Mouse (Mus musculus): ENCODE measurements around the gene Tlcd1. TPM values are rescaled to one million over a fixed set of nuclear protein-coding genes. Genes with fewer than 3 reads are reported as not detected.
"Not testable (repeated sequence)": the region's sequence is repeated elsewhere in the genome, so short reads cannot be mapped to it uniquely, and the experiment has no call there.

The Tlcd1 gene
- polyA plus RNA-seq, 1 experiment from 2014 or later = 52.5 TPM

GRCm38 (mm10) chr11:78182961-78183844, 6.7 kb downstream of the Tlcd1 start, which contains the start of gene Rpl23a:
TSS of gene Rpl23a (minus strand) at chr11:78183584.
- Histone ChIP-seq H3K27ac (ENCODE audit: low read depth, low read length) (peak within 1 kb of the TSS; percentile 95), H3K36me3 (ENCODE audit: control insufficient read depth, insufficient read depth, low read length) (peaks cover 26% of the 10 kb centered on the region), H3K9ac (ENCODE audit: low read depth, low read length) (peak within 1 kb of the TSS; percentile 93), H3K4me1 (replicated peaks; ENCODE audit: control insufficient read depth, insufficient read depth, low read length) (peaks cover 15% of the 10 kb centered on the region), H3K27me3 (replicated peaks; ENCODE audit: control insufficient read depth, insufficient read depth, low read length) (peaks cover 15% of the 10 kb centered on the region), H3K4me2 (peak within 1 kb of the TSS; percentile 92), H3K4me3 (ENCODE audit: low read depth, low read length) (peak within 1 kb of the TSS; percentile 98), H3K9me3 (ENCODE audit: control insufficient read depth, low read length) (no peaks in the 10 kb centered on the region)
- peak; percentile 82 for ATAC-seq (replicated peaks; ENCODE audit: low FRiP score)
- WGBS = under 1% methylated on average over 38 of the region's 38 CpGs
- peak; percentile 80 for DNase-seq (ENCODE audit: low spot score)

DNA sequence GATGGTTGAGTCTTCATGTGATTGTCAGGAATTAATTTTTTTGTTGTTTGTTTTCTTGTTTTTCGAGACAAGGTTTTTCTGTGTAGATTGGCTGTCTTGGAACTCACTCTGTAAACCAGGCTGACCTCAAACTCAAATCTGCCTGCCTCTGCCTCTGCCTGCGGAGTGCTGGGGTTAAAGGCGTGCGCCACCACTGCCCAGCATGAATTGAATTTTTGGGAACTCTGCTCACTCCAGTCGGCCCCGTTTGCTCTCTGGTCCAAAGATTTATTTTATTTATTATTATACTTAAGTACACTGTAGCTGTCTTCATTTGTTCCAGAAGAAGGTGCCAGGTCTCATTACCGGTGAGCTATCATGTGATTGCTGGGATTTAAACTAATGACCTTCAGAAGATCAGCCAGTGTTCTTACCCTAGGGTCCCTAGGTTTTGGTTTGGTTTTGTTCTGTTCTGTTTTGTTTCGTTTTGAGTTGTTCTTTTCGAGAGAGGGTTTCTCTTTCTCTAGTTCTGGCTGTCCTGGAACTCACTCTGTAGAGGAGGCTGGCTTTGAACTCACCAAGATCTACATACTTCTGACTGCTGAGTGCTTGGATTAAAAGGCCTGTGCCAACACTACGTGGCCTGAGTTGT, 7.5 kb downstream of the Tlcd1 start:
- no peaks in the 10 kb centered on the region for H3K9me3 ChIP-seq (ENCODE audit: control insufficient read depth, low read length)
- no peak for ATAC-seq (replicated peaks; ENCODE audit: low FRiP score)
- 39% methylated on average over 10 of the region's 10 CpGs for WGBS
- DNase-seq (ENCODE audit: low spot score) = no peak
- H3K27me3 ChIP-seq (replicated peaks; ENCODE audit: control insufficient read depth, insufficient read depth, low read length) = peaks cover 23% of the 10 kb centered on the region
- H3K27ac ChIP-seq (ENCODE audit: low read depth, low read length) = peak overlapping the region; percentile 32; the same call in 1 of the 2 replicates
- peaks cover 18% of the 10 kb centered on the region for H3K4me1 ChIP-seq (replicated peaks; ENCODE audit: control insufficient read depth, insufficient read depth, low read length)
- peak overlapping the region; percentile 73 for H3K4me2 ChIP-seq
- H3K4me3 ChIP-seq (ENCODE audit: low read depth, low read length) = peak overlapping the region; percentile 98
- H3K36me3 ChIP-seq (ENCODE audit: control insufficient read depth, insufficient read depth, low read length) = peaks cover 26% of the 10 kb centered on the region
- H3K9ac ChIP-seq (ENCODE audit: low read depth, low read length) = peak overlapping the region; percentile 59

DNA sequence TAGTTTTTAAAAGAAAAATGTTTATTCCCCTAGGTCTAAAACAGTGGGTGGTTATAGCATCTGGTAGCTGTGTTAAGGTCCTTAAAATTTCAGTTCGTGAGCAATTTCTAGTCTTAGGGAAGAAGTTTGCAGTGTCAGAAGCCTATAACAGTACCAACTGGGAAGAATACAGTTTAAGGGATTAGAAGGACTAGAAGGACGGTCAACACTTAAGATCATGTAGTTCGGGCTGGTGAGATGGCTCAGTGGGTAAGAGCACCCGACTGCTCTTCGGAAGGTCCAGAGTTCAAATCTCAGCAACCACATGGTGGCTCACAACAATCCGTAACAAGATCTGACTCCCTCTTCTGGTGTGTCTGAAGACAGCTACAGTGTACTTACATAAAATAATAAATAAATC, 8.2 kb downstream of the Tlcd1 start:
- H3K27ac ChIP-seq (ENCODE audit: low read depth, low read length); H3K4me2 ChIP-seq; H3K9ac ChIP-seq (ENCODE audit: low read depth, low read length); ATAC-seq (replicated peaks; ENCODE audit: low FRiP score); DNase-seq (ENCODE audit: low spot score); H3K9me3 ChIP-seq (ENCODE audit: control insufficient read depth, low read length): not testable (repeated sequence)
- Histone ChIP-seq H3K4me1 (replicated peaks; ENCODE audit: control insufficient read depth, insufficient read depth, low read length) (peaks cover 24% of the 10 kb centered on the region), H3K4me3 (ENCODE audit: low read depth, low read length) (0 out of 2 replicates have a peak overlapping the region, but pooled peaks have one; percentile 15), H3K36me3 (ENCODE audit: control insufficient read depth, insufficient read depth, low read length) (peaks cover 25% of the 10 kb centered on the region), H3K27me3 (replicated peaks; ENCODE audit: control insufficient read depth, insufficient read depth, low read length) (peaks cover 30% of the 10 kb centered on the region)
- WGBS = 92% methylated on average over 6 of the region's 6 CpGs

- H3K4me1 ChIP-seq (replicated peaks; ENCODE audit: control insufficient read depth, insufficient read depth, low read length) = peaks cover 13% of the 10 kb centered on the region
- peaks cover 46% of the 10 kb centered on the region for H3K27me3 ChIP-seq (replicated peaks; ENCODE audit: control insufficient read depth, insufficient read depth, low read length)
- peak within 1 kb of the TSS; percentile 70 for H3K4me2 ChIP-seq
- H3K27ac ChIP-seq (ENCODE audit: low read depth, low read length) = peak within 1 kb of the TSS; percentile 73
- H3K9me3 ChIP-seq (ENCODE audit: control insufficient read depth, low read length) = no peaks in the 10 kb centered on the region
- H3K4me3 ChIP-seq (ENCODE audit: low read depth, low read length) = peak within 1 kb of the TSS; percentile 62
- ATAC-seq (replicated peaks; ENCODE audit: low FRiP score) = peak; percentile 46
- DNase-seq (ENCODE audit: low spot score) = peak; percentile 79
- H3K9ac ChIP-seq (ENCODE audit: low read depth, low read length) = peak within 1 kb of the TSS; percentile 72
- peaks cover 4% of the 10 kb centered on the region; the same call in 1 of the 2 replicates for H3K36me3 ChIP-seq (ENCODE audit: control insufficient read depth, insufficient read depth, low read length)
- 2% methylated on average over 80 of the region's 80 CpGs for WGBS
These were observed 12.1 kb downstream of the Tlcd1 start, which contains the start of gene Rab34 for GRCm38 (mm10) chr11:78188331-78189233. TSS of gene Rab34 (plus strand) at chr11:78188430.

- Histone ChIP-seq H3K4me1 (replicated peaks; ENCODE audit: control insufficient read depth, insufficient read depth, low read length) (peaks cover 16% of the 10 kb centered on the region), H3K27me3 (replicated peaks; ENCODE audit: control insufficient read depth, insufficient read depth, low read length) (peaks cover 46% of the 10 kb centered on the region), H3K36me3 (ENCODE audit: control insufficient read depth, insufficient read depth, low read length) (peaks cover 4% of the 10 kb centered on the region; the same call in 1 of the 2 replicates), H3K9me3 (ENCODE audit: control insufficient read depth, low read length) (no peaks in the 10 kb centered on the region), H3K27ac (ENCODE audit: low read depth, low read length) (peak overlapping the region; percentile 73), H3K9ac (ENCODE audit: low read depth, low read length) (peak overlapping the region; percentile 72), H3K4me3 (ENCODE audit: low read depth, low read length) (peak overlapping the region; percentile 62), H3K4me2 (peak overlapping the region; percentile 70)
- DNase-seq (ENCODE audit: low spot score) (peak; percentile 78), ATAC-seq (replicated peaks; ENCODE audit: low FRiP score) (peak; percentile 66)
- WGBS = under 1% methylated on average over 42 of the region's 42 CpGs
These were observed 12.9 kb downstream of the Tlcd1 start for GRCm38 (mm10) chr11:78189234-78190040.

- ATAC-seq (replicated peaks; ENCODE audit: low FRiP score) (no peak), DNase-seq (ENCODE audit: low spot score) (no peak)
- WGBS = 67% methylated on average over 6 of the region's 6 CpGs
- Histone ChIP-seq H3K27me3 (replicated peaks; ENCODE audit: control insufficient read depth, insufficient read depth, low read length) (peaks cover 46% of the 10 kb centered on the region), H3K9ac (ENCODE audit: low read depth, low read length) (peak overlapping the region; percentile 72), H3K4me1 (replicated peaks; ENCODE audit: control insufficient read depth, insufficient read depth, low read length) (peaks cover 18% of the 10 kb centered on the region), H3K27ac (ENCODE audit: low read depth, low read length) (peak overlapping the region; percentile 73; the same call in 1 of the 2 replicates), H3K9me3 (ENCODE audit: control insufficient read depth, low read length) (no peaks in the 10 kb centered on the region), H3K36me3 (ENCODE audit: control insufficient read depth, insufficient read depth, low read length) (peaks cover 4% of the 10 kb centered on the region; the same call in 1 of the 2 replicates), H3K4me3 (ENCODE audit: low read depth, low read length) (peak overlapping the region; percentile 62), H3K4me2 (peak overlapping the region; percentile 70)
These were observed 13.5 kb downstream of the Tlcd1 start for GRCm38 (mm10) chr11:78190041-78190440.

DNA sequence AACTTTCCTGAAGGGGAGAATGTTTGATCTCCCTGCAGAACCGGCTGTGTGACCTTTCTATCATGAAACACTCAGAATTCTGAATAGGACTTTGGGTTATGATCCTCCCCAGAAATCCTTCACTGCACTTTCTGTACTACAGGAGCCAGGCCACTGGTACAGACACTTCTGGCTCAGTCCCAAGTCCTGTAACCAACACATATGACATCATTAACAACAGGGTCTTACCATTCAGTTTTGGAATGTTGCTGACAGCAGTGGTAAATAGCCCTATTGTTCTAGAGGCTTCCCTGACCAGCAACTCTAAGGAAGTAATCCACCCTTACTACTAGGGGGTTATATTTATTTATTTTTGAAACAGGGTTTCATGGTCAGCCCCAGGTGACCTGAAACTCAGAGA, 16.6 kb downstream of the Tlcd1 start, which contains the start of gene Proca1:
Proca1 (plus strand) TSS at position 280 of the 400 bp plus-strand sequence.
- 77% methylated on average over 1 of the region's 1 CpGs for WGBS
- Histone ChIP-seq H3K4me3 (ENCODE audit: low read depth, low read length) (peak within 1 kb of the TSS; percentile 63), H3K27ac (ENCODE audit: low read depth, low read length) (no peak within 1 kb of the TSS), H3K9me3 (ENCODE audit: control insufficient read depth, low read length) (no peaks in the 10 kb centered on the region), H3K4me2 (peak within 1 kb of the TSS; percentile 87), H3K9ac (ENCODE audit: low read depth, low read length) (no peak within 1 kb of the TSS), H3K4me1 (replicated peaks; ENCODE audit: control insufficient read depth, insufficient read depth, low read length) (peaks cover 21% of the 10 kb centered on the region), H3K27me3 (replicated peaks; ENCODE audit: control insufficient read depth, insufficient read depth, low read length) (peaks cover 32% of the 10 kb centered on the region), H3K36me3 (ENCODE audit: control insufficient read depth, insufficient read depth, low read length) (peaks cover 4% of the 10 kb centered on the region; the same call in 1 of the 2 replicates)
- DNase-seq (ENCODE audit: low spot score) = no peak
- no peak for ATAC-seq (replicated peaks; ENCODE audit: low FRiP score)
